Mouse (Mus musculus) kidney, postnatal 4 days (tissue): Measurements from ENCODE around the gene Ccdc163.
A peak's percentile ranks its signal among the peaks of the same experiment; 100 is the strongest.
"Not testable (repeated sequence)": the region's sequence is repeated elsewhere in the genome, so short reads cannot be mapped to it uniquely, and the experiment has no call there.

Source experiments
- DNase-seq, 2 experiments: peaks; one replicate each; pipeline ENCODE4 v3.0.0; 2021; ENCODE audit warnings: mixed read lengths in 2 of 2

Ccdc163 gene

DNA sequence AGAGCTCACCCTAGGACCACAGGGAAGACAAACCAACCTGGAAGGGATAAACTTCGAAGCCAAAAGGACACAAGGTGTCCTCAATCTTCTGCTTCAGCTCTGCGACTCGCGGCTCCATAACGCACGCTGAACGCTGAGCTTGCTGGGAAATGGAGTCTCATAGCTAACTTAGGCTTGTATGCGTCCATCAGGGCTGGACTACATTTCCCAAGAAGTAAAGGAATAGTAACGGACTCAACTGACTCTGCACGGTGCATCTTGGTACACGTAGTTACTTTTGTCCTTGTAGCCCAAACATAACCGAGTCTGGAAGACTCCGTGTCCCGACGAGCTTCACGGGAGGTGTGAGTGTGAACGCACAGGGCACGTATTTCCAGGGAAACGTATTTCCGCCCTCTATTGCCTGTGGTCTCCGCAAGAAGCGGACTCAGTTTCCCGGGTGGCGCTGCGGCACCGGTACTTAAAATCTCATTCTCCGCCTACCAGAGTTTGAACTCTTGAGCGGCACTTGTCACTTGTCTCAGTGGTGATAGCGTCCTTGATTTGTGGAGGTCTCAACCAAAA is at the start of gene Ccdc163, which contains the start of gene Mmachc:
Gene Ccdc163, plus strand, starts transcription at position 309 of the 564 bp plus-strand sequence.
Gene Mmachc, minus strand, starts transcription at position 206 of the 564 bp plus-strand sequence.
- peak; percentile 87 to 92 for DNase-seq

GRCm38 (mm10) chr4:116659474-116659873 is 48.8 kb upstream of the Ccdc163 start:
- peak; percentile 36 to 59 for DNase-seq

DNA sequence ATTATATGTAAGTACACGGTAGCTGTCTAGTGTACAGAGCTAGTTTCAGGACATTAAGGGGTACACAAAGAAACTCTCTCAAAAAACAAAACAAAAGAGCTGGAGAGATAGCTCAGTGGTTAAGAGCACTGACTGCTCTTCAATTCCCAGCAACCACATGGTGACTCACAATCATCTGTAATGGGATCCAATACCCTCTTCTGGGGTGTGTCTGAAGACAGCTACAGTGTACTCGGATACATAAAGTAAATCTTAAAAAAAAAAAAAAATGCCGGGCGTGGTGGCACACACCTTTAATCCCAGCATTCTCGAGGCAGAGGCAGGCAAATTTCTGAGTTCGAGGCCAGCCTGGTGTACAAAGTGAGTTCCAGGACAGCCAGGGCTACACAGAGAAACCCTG is 48.4 kb upstream of the Ccdc163 start:
- not testable (repeated sequence) for DNase-seq

- no peak for DNase-seq
Observed at GRCm38 (mm10) chr4:116660829-116661228, 47.5 kb upstream of the Ccdc163 start.

GRCm38 (mm10) chr4:116661998-116662397 is 46.3 kb upstream of the Ccdc163 start:
- no peak for DNase-seq

- no peak for DNase-seq
Observed at GRCm38 (mm10) chr4:116666625-116667024, 41.7 kb upstream of the Ccdc163 start.

DNA sequence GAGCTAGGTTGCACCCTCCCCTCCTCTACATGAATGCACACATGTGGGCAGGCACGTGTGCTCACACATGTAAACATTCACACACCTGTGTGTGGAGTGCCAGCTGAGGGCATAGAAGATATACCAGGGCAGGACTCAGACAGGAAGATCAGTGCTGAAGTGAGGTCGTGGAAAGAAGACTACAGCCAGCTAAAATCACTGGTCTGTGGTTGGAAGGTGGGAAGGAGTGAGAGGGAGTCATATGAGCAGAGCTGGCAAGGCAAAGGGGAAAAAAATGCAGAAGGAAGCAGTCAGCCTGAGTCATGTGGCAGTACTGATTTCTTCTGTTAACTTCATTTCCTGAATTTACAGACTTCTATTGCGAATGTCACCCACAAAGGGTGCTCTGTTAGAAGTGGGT is 40.2 kb upstream of the Ccdc163 start:
- no peak for DNase-seq

DNA sequence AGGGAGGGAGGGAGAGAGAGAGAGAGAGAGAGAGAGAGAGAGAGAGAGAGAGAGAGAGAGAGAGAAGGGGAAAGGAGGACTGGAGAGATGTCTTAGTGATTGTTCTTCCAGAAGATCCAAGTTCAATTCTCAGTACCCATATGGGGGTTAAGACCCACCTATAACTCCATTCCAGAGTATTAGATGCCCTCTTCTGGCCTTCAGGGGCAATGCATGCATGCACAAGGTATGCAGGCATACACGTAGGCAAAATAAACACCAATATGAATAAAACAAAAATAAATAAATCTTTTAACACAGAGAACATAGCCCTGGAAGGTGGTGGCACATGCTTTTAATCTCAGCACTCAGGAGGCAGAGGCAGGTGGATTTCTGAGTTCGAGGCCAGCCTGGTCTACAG is 39.0 kb upstream of the Ccdc163 start:
- DNase-seq = peak; percentile 46 to 48

DNA sequence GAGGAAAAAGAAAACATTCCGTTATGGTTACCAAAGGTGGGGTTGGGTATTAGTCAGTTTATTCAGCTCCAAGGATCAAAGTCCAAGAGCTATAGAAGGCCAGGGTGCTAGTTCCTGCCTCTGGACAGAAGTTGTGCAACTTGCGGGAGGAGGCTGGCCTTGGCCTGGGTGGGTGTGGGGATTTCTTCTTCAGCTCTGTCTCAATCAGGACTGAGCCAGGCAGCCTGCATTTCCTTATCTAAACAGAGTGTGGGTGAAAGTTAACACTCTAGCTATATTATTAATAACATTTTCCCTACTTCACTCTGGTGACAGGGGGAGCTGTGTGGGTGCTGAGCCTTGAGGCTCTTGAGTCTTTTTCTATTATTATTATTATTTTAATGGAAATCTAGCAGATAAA is 35.5 kb upstream of the Ccdc163 start:
- peak; percentile 24 to 60 for DNase-seq

GRCm38 (mm10) chr4:116674761-116675160 is 33.5 kb upstream of the Ccdc163 start:
- not testable (repeated sequence) for DNase-seq

- DNase-seq = no peak
Observed at GRCm38 (mm10) chr4:116676027-116676426, 32.3 kb upstream of the Ccdc163 start.

DNA sequence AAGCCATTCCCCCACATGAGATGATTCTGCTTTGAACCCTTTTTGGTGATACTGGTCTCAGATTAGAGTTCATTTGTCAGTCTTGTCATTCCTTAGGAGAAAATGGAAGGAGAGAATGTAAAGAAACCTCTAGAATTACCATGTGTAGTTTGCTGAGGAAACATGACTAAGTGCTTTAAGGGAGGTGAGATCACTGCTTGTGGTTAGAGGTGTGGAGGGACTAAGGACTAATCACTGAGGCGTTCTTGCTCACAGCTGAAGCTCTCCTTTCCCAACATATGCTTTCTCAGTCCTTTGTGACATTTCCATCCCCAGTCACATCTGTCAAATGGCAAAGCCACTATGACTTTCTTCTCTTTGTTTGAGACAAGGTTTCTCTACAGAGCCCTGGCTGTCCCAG is 30.5 kb upstream of the Ccdc163 start:
- no peak for DNase-seq

- no peak for DNase-seq
Observed at GRCm38 (mm10) chr4:116679141-116679540, 29.2 kb upstream of the Ccdc163 start.

GRCm38 (mm10) chr4:116680521-116680920 is 27.8 kb upstream of the Ccdc163 start:
- not testable (repeated sequence) for DNase-seq

DNA sequence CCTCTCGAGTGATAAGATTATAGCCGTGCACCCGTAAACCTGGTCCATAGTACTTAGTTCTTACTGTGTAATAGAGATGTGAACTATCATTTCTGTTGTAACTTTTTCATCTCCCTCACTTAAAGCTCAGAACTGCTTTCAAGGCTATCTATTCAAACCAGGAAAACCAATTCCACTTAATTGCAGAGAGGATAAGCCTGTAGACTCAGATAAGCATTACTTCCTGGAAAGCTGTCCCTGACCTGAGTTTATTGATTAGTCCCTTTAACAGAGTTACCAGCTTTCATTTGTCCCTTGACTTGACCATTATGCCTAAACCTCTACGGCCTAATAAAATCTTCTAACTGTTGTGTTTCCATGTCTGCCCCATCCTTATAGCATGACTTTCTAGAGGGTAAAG is 24.4 kb upstream of the Ccdc163 start:
- no peak for DNase-seq

DNA sequence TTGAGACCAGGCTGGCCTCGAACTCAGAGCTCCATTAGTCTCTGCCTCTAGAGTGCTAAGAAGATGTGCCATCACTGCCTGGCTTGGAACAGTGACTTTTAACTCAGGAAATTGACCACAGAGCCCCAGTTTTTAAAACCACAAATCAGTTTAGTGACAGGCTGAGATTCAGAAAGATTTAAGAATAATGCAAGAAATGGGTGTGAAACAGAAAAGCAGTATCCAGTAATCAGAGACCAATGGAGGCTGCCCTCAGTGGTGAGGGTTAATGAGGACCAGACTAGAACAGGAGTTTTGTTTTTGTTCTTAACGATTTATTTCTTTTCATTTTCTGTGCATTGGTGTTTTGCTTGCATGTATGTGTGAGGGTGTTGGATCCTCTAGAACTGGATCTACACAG is 23.6 kb upstream of the Ccdc163 start:
- no peak for DNase-seq

GRCm38 (mm10) chr4:116685402-116686061 is 22.8 kb upstream of the Ccdc163 start, which contains the start of gene Prdx1:
Prdx1 (plus strand) TSS chr4:116685544.
- peak; percentile 97 to 98 for DNase-seq

DNA sequence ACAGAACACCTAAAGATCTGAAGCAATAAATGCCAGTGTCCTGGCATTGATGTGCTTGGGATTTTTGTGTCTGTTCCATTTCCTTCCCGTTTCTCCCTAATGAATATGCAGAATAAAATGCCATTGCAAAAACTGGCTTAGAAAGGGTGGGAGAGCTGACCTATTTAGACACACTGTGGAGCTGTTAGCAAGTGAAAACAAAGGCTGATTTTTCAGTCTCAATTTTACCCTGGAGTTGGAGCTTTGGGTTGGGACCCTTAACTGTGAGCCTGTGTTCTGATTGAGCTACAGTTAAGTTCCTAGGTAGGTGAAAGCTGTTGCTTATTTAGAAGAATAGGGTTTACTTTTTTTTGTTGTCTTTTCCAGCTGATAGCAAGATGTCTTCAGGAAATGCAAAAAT is 21.3 kb upstream of the Ccdc163 start:
- no peak for DNase-seq

DNA sequence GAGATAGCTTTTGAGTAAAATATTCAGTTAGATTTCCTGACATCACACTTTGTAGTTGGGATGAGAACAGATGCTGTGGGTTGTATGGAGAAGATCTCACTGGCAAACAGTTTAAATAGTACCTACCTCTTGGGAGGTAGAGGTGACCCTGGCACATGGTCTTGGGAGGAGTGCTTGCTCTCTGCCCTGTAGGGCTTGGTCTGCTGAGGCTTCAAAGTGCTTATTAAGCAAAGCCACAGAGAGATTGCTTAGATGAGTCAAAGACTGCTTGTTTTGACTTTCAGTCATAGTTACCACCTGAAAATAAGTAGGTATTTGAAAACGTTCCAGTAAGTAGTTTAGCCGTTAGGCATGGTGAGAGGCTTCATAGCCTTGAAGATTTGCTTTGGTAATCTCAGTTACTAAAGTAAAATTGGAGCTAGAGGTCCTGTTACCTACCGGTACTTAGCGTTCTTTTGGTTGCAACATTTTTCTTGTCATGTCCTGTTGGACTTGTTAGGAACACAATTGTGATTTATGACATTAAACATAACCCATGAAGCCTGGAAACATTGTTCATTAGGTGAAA is 18.9 kb upstream of the Ccdc163 start:
- no peak for DNase-seq

DNA sequence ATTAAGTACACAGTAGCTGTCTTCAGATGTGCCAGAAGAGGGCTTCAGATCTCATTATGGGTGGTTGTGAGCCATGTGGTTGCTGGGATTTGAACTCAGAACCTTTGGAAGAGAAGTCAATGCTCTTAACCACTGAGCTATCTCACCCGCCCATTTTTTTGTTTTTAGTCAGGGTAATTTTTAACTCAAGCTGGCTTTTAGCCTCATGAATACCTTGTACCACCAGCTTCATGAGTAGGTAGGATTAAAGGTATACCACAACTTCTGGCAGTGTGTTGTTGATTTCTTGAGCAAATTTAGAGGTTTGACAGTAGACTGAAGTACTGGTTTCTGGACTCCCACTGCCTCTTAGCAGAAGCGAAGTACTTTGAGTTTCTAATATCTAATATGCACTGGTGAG is 16.2 kb upstream of the Ccdc163 start:
- no peak for DNase-seq

GRCm38 (mm10) chr4:116693785-116694184 is 14.5 kb upstream of the Ccdc163 start:
- no peak for DNase-seq

GRCm38 (mm10) chr4:116698693-116699342 is 9.5 kb upstream of the Ccdc163 start:
- no peak for DNase-seq

DNA sequence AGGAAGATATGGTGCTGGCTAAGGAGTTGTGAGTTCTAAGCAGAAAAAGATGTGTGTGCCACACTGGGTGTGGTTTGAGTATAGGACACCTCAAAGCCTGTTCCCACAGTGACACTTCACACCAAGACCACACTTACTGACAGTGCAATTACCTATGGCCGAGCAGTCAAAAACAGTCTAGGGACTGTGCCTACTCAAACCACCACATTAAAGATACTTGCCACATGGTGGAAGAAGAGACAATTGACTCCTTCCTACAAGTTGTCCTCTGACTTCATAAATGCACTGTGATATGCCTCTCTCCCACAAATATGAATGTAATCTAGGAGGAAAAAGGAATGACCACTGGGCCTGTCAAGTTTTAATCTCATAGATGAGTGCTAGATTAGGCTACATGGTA is 7.3 kb upstream of the Ccdc163 start:
- no peak for DNase-seq

- peak; percentile 90 to 91 for DNase-seq
Observed at GRCm38 (mm10) chr4:116703804-116704203, 4.5 kb upstream of the Ccdc163 start.
